Mouse (Mus musculus): Measurements from ENCODE around the gene Zfp423. TPM values are rescaled to one million over a fixed set of nuclear protein-coding genes. Genes with fewer than 3 reads are reported as not detected.

The Zfp423 gene
- polyA plus RNA-seq, 1 experiment from 2014 or later: 18.5 TPM

GRCm38 (mm10) chr8:87688348-87688747 is 271.0 kb downstream of the Zfp423 start:
- Histone ChIP-seq H3K27ac (replicated peaks) (peak overlapping the region; percentile 82; the same call in 1 of the 2 replicates), H3K9me3 (replicated peaks) (no peaks in the 10 kb centered on the region), H3K36me3 (no peaks in the 10 kb centered on the region), H3K4me3 (replicated peaks) (no peak overlapping the region), H3K27me3 (replicated peaks) (no peaks in the 10 kb centered on the region), H3K4me2 (no peak overlapping the region), H3K4me1 (peaks cover 78% of the 10 kb centered on the region), H3K9ac (replicated peaks) (no peak overlapping the region)
- WGBS: 36% methylated on average over 4 of the region's 4 CpGs
- no peak for ATAC-seq (ENCODE audit: low FRiP score)

- H3K9ac ChIP-seq (replicated peaks): no peak overlapping the region
- no peak overlapping the region for H3K4me3 ChIP-seq (replicated peaks)
These were observed 272.3 kb downstream of the Zfp423 start for GRCm38 (mm10) chr8:87686986-87687698.

DNA sequence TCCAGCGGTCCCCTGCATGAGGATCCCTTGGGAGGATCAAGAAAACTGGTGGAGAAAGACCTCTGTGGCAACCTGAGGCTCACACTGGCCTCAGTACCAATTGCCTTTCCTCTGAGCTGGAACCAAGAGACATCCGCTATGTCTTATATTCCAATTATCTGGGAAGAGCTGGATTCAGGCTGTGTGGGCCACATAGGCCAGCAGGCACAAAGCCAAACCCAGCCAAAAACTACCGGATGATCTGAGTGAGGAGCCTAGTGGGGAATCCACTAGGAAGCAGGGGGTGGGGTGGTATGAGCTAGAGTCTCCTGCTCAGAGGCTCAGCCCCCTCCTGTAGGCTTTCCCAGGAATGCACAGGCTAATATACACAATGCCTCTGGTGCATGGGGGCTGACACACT is 273.4 kb downstream of the Zfp423 start:
- Histone ChIP-seq H3K4me1 (peaks cover 69% of the 10 kb centered on the region), H3K27ac (replicated peaks) (0 out of 2 replicates have a peak overlapping the region, but pooled peaks have one; percentile 6), H3K4me3 (replicated peaks) (no peak overlapping the region), H3K36me3 (no peaks in the 10 kb centered on the region), H3K9me3 (replicated peaks) (no peaks in the 10 kb centered on the region), H3K4me2 (no peak overlapping the region), H3K27me3 (replicated peaks) (no peaks in the 10 kb centered on the region), H3K9ac (replicated peaks) (no peak overlapping the region)
- 54% methylated on average over 3 of the region's 3 CpGs for WGBS
- no peak for ATAC-seq (ENCODE audit: low FRiP score)

More at GRCm38 (mm10) chr8:87686986-87687698, 272.3 kb downstream of the Zfp423 start:
- Histone ChIP-seq H3K9me3 (replicated peaks) (no peaks in the 10 kb centered on the region), H3K27ac (replicated peaks) (peak overlapping the region; percentile 56), H3K27me3 (replicated peaks) (no peaks in the 10 kb centered on the region), H3K4me2 (no peak overlapping the region), H3K36me3 (no peaks in the 10 kb centered on the region), H3K4me1 (peaks cover 75% of the 10 kb centered on the region)
- 34% methylated on average over 10 of the region's 10 CpGs for WGBS
- 0 out of 2 replicates have a peak, but pooled peaks have one; percentile 12 for ATAC-seq (ENCODE audit: low FRiP score)

GRCm38 (mm10) chr8:87685392-87685791 is 274.0 kb downstream of the Zfp423 start:
- no peak overlapping the region for H3K4me3 ChIP-seq (replicated peaks)
- WGBS: 19% methylated on average over 8 of the region's 8 CpGs
- no peaks in the 10 kb centered on the region for H3K9me3 ChIP-seq (replicated peaks)
- 0 out of 2 replicates have a peak overlapping the region, but pooled peaks have one; percentile 10 for H3K27ac ChIP-seq (replicated peaks)
- H3K4me1 ChIP-seq: peaks cover 62% of the 10 kb centered on the region
- no peak for ATAC-seq (ENCODE audit: low FRiP score)
- no peak overlapping the region for H3K9ac ChIP-seq (replicated peaks)
- H3K4me2 ChIP-seq: no peak overlapping the region
- H3K27me3 ChIP-seq (replicated peaks): no peaks in the 10 kb centered on the region
- no peaks in the 10 kb centered on the region for H3K36me3 ChIP-seq

- 45% methylated on average over 3 of the region's 3 CpGs for WGBS
These were observed 277.3 kb downstream of the Zfp423 start for GRCm38 (mm10) chr8:87682066-87682465.

DNA sequence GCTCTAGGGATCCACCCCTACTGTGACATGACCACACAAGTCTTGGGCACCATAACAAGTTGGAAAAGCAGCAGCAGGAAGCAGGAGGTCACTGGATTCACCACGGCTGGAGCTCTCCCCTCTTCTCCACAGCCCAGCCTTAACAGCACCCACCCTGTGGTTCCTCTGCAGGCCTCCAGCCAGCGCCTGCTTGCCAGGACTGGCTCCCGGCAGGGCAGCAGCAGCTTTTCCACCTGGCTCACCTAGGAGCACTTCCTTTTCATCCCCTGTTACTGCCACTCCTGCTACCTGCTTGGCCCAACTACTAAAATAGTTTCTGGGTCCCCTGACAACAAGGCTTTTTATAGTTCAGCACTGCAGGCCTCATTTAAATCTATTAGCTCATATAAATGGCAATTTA is 279.4 kb downstream of the Zfp423 start:
- peaks cover 28% of the 10 kb centered on the region for H3K4me1 ChIP-seq
- no peak for ATAC-seq (ENCODE audit: low FRiP score)
- H3K36me3 ChIP-seq: no peaks in the 10 kb centered on the region
- H3K9me3 ChIP-seq (replicated peaks): no peaks in the 10 kb centered on the region
- WGBS: 72% methylated on average over 3 of the region's 3 CpGs
- H3K27ac ChIP-seq (replicated peaks): no peak overlapping the region
- H3K4me2 ChIP-seq: no peak overlapping the region
- no peak overlapping the region for H3K4me3 ChIP-seq (replicated peaks)
- H3K27me3 ChIP-seq (replicated peaks): no peaks in the 10 kb centered on the region
- H3K9ac ChIP-seq (replicated peaks): no peak overlapping the region

More at GRCm38 (mm10) chr8:87682066-87682465, 277.3 kb downstream of the Zfp423 start:
- H3K36me3 ChIP-seq: no peaks in the 10 kb centered on the region
- H3K4me2 ChIP-seq: no peak overlapping the region
- no peaks in the 10 kb centered on the region for H3K27me3 ChIP-seq (replicated peaks)
- H3K9me3 ChIP-seq (replicated peaks): no peaks in the 10 kb centered on the region
- no peak overlapping the region for H3K9ac ChIP-seq (replicated peaks)
- peaks cover 38% of the 10 kb centered on the region for H3K4me1 ChIP-seq
- H3K27ac ChIP-seq (replicated peaks): no peak overlapping the region
- no peak for ATAC-seq (ENCODE audit: low FRiP score)
- no peak overlapping the region for H3K4me3 ChIP-seq (replicated peaks)

DNA sequence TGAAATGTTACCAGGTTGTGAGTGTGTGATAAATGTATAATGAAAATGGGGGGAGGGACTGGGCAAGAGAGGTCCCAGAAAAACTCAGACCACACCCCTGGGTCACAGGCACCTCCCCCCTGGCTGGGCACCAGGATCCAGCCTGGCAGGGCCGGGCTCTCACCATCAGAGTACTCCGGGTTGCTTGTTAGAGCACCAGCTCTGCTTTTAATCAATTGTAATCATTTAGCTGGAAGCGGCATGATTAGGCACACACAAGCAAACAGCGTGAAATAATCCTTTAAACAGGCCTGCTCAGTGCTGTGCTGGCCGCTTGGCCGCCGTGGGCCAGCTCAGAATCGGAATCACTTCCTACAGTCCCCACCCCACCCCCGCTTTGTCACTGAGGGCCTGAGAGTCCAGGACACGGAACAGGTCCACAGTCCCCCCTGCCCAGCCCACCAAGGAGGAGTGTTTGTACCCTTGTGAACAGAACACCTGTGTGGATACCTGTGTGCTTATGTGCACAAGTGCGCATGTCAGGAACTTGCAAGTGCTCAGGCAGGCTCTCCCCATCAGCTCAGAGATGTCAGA is 279.9 kb downstream of the Zfp423 start:
- no peaks in the 10 kb centered on the region for H3K9me3 ChIP-seq (replicated peaks)
- H3K36me3 ChIP-seq: no peaks in the 10 kb centered on the region
- H3K4me1 ChIP-seq: peaks cover 30% of the 10 kb centered on the region
- no peak overlapping the region for H3K4me3 ChIP-seq (replicated peaks)
- 77% methylated on average over 11 of the region's 11 CpGs for WGBS
- ATAC-seq (ENCODE audit: low FRiP score): no peak
- no peak overlapping the region for H3K4me2 ChIP-seq
- H3K27ac ChIP-seq (replicated peaks): 0 out of 2 replicates have a peak overlapping the region, but pooled peaks have one; percentile 25
- no peaks in the 10 kb centered on the region for H3K27me3 ChIP-seq (replicated peaks)
- no peak overlapping the region for H3K9ac ChIP-seq (replicated peaks)

DNA sequence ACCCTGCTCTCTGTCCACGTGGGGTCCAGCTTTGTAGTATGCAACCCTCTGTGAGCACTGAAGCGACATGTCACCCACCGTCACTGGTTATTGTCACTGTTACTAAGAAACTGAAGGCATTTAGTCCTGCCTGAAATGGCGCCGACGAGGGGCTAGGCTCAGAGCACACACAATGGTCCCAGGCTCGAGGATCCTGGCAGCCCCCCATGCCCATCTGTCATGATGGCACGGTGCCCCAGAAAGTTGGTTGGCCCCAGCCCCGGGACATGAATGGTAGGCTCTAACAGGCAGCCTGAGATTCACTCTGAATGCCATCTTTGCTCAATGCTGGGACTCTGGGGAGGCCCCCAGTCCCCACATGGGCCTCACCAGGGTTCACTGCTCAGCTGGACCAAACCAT is 284.0 kb downstream of the Zfp423 start:
- no peak overlapping the region for H3K9ac ChIP-seq (replicated peaks)
- WGBS: 27% methylated on average over 9 of the region's 9 CpGs
- H3K4me2 ChIP-seq: no peak overlapping the region
- no peaks in the 10 kb centered on the region for H3K36me3 ChIP-seq
- H3K4me1 ChIP-seq: peaks cover 35% of the 10 kb centered on the region
- H3K27me3 ChIP-seq (replicated peaks): no peaks in the 10 kb centered on the region
- H3K4me3 ChIP-seq (replicated peaks): no peak overlapping the region
- H3K9me3 ChIP-seq (replicated peaks): no peaks in the 10 kb centered on the region
- ATAC-seq (ENCODE audit: low FRiP score): peak; percentile 65
- peak overlapping the region; percentile 64 for H3K27ac ChIP-seq (replicated peaks)

DNA sequence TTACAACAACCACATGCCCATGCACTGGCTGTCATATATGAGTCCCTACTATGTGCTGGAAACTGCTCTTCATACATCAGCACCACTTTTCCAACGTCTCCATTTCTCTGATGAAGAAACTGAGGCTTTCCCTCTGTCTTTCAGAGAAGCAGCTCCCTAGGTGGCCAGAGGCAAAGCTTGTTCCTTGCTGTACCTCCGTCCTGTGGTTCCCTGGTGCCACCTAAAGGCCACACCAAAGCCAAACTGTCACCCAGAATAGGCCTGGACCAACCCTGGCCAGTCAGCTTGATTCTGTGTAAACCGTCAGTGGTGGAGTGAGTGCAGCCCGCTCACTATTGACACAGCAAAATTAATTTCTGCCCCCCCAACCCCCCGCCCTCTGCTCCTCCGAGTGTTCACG is 285.2 kb downstream of the Zfp423 start:
- Histone ChIP-seq H3K36me3 (no peaks in the 10 kb centered on the region), H3K9ac (replicated peaks) (no peak overlapping the region), H3K27me3 (replicated peaks) (no peaks in the 10 kb centered on the region), H3K4me1 (peaks cover 27% of the 10 kb centered on the region), H3K9me3 (replicated peaks) (no peaks in the 10 kb centered on the region), H3K27ac (replicated peaks) (no peak overlapping the region), H3K4me3 (replicated peaks) (no peak overlapping the region), H3K4me2 (no peak overlapping the region)
- ATAC-seq (ENCODE audit: low FRiP score): peak; percentile 19; the same call in 1 of the 2 replicates
- 58% methylated on average over 7 of the region's 7 CpGs for WGBS

DNA sequence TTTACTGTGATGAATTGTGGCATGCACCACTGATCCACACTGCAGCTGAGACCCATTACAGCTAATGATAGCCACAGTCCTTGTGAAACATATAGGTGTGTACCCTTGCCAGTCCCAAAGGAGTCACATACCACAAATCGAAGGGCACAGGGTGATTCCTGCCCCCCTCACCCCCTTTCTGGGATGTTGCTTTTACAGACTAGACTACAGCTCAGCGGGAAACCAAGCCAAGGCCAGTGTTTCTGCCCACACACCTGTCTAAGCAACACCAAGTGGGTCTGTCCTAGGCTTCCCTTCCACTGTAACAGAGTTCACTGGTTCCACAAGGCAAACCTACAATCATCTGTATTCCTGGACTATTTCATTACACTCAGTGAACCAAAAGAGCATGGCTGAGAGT is 287.2 kb downstream of the Zfp423 start:
- Histone ChIP-seq H3K27me3 (replicated peaks) (no peaks in the 10 kb centered on the region), H3K4me3 (replicated peaks) (no peak overlapping the region), H3K9me3 (replicated peaks) (no peaks in the 10 kb centered on the region), H3K4me2 (no peak overlapping the region), H3K36me3 (no peaks in the 10 kb centered on the region), H3K4me1 (peaks cover 46% of the 10 kb centered on the region), H3K27ac (replicated peaks) (0 out of 2 replicates have a peak overlapping the region, but pooled peaks have one; percentile 13), H3K9ac (replicated peaks) (no peak overlapping the region)
- WGBS: 53% methylated on average over 2 of the region's 2 CpGs
- no peak for ATAC-seq (ENCODE audit: low FRiP score)

GRCm38 (mm10) chr8:87671209-87671970 is 288.0 kb downstream of the Zfp423 start:
- WGBS: 83% methylated on average over 13 of the region's 13 CpGs
- Histone ChIP-seq H3K9ac (replicated peaks) (no peak overlapping the region), H3K27ac (replicated peaks) (no peak overlapping the region), H3K36me3 (no peaks in the 10 kb centered on the region), H3K27me3 (replicated peaks) (no peaks in the 10 kb centered on the region), H3K4me3 (replicated peaks) (no peak overlapping the region), H3K4me2 (no peak overlapping the region), H3K9me3 (replicated peaks) (no peaks in the 10 kb centered on the region), H3K4me1 (peaks cover 50% of the 10 kb centered on the region)
- ATAC-seq (ENCODE audit: low FRiP score): no peak

All from neural tube, embryonic 15.5 days (tissue).